Mouse (Mus musculus): Measurements from ENCODE around the gene Casp8. TPM values are rescaled to one million over a fixed set of nuclear protein-coding genes. Genes with fewer than 3 reads are reported as not detected.
"Not testable (repeated sequence)": the region's sequence is repeated elsewhere in the genome, so short reads cannot be mapped to it uniquely, and the experiment has no call there.

Casp8 gene
- total RNA-seq, 2 experiments from 2014 or later: 15.4 to 20.7 TPM

GRCm38 (mm10) chr1:58797370-58797769 is 2.2 kb downstream of the Casp8 start:
- no peak for DNase-seq (ENCODE audit: low spot score in 2 of 2)

GRCm38 (mm10) chr1:58798911-58799310 is 3.7 kb downstream of the Casp8 start:
- no peak for DNase-seq (ENCODE audit: low spot score in 2 of 2)

GRCm38 (mm10) chr1:58800644-58801043 is 5.5 kb downstream of the Casp8 start:
- DNase-seq (ENCODE audit: low spot score in 2 of 2): not testable (repeated sequence)

- DNase-seq (ENCODE audit: low spot score in 2 of 2): no peak
These were observed 6.5 kb downstream of the Casp8 start for GRCm38 (mm10) chr1:58801558-58802285.

- peak; percentile 34 to 54 for DNase-seq (ENCODE audit: low spot score in 2 of 2)
These were observed 7.4 kb downstream of the Casp8 start for GRCm38 (mm10) chr1:58802322-58803273.

- DNase-seq (ENCODE audit: low spot score in 2 of 2): no peak
These were observed 8.4 kb downstream of the Casp8 start for GRCm38 (mm10) chr1:58803531-58803930.

- DNase-seq (ENCODE audit: low spot score in 2 of 2): no peak
These were observed 11.5 kb downstream of the Casp8 start for GRCm38 (mm10) chr1:58806651-58807050.

- no peak for DNase-seq (ENCODE audit: low spot score in 2 of 2)
These were observed 31.1 kb downstream of the Casp8 start for GRCm38 (mm10) chr1:58826319-58826718.

- no peak for DNase-seq (ENCODE audit: low spot score in 2 of 2)
These were observed 35.6 kb downstream of the Casp8 start for GRCm38 (mm10) chr1:58830741-58831140.

- no peak for DNase-seq (ENCODE audit: low spot score in 2 of 2)
These were observed 37.0 kb downstream of the Casp8 start for GRCm38 (mm10) chr1:58832198-58832597.

- not testable (repeated sequence) for DNase-seq (ENCODE audit: low spot score in 2 of 2)
These were observed 61.6 kb downstream of the Casp8 start for GRCm38 (mm10) chr1:58856811-58857210.

- not testable (repeated sequence) for DNase-seq (ENCODE audit: low spot score in 2 of 2)
These were observed 64.0 kb downstream of the Casp8 start for GRCm38 (mm10) chr1:58859131-58859530.

- peak; percentile 38 to 39 for DNase-seq (ENCODE audit: low spot score in 2 of 2)
These were observed 64.7 kb downstream of the Casp8 start for GRCm38 (mm10) chr1:58859738-58860365.

- not testable (repeated sequence) for DNase-seq (ENCODE audit: low spot score in 2 of 2)
These were observed 65.4 kb downstream of the Casp8 start for GRCm38 (mm10) chr1:58860586-58860985.

GRCm38 (mm10) chr1:58876500-58876899 is 81.3 kb downstream of the Casp8 start:
- DNase-seq (ENCODE audit: low spot score in 2 of 2): not testable (repeated sequence)

- not testable (repeated sequence) for DNase-seq (ENCODE audit: low spot score in 2 of 2)
These were observed 84.1 kb downstream of the Casp8 start for GRCm38 (mm10) chr1:58879291-58879690.

GRCm38 (mm10) chr1:58883279-58883678 is 88.1 kb downstream of the Casp8 start:
- DNase-seq (ENCODE audit: low spot score in 2 of 2): not testable (repeated sequence)

- no peak for DNase-seq (ENCODE audit: low spot score in 2 of 2)
These were observed 90.5 kb downstream of the Casp8 start for GRCm38 (mm10) chr1:58885646-58886045.

GRCm38 (mm10) chr1:58889826-58890546 is 94.8 kb downstream of the Casp8 start:
- no peak for DNase-seq (ENCODE audit: low spot score in 2 of 2)

GRCm38 (mm10) chr1:58890697-58891290 is 95.6 kb downstream of the Casp8 start:
- not testable (repeated sequence) for DNase-seq (ENCODE audit: low spot score in 2 of 2)
